Mouse (Mus musculus) liver, embryonic 11.5 days (tissue): ENCODE data around the gene Trappc2l. TPM values are rescaled to one million over a fixed set of nuclear protein-coding genes. Genes with fewer than 3 reads are reported as not detected.
A peak's percentile ranks its signal among the peaks of the same experiment; 100 is the strongest.

Source experiments
- ATAC-seq: fragments of 200-750 bp; cut with Nextera tagmentation; replicated peaks from 2 replicates; pipeline ENCODE4 v1.8.0; 2017; ENCODE audit warnings: moderate number of reproducible peaks, mild to moderate bottlenecking, moderate TSS enrichment, moderate library complexity; ENCODE audit not compliant: low FRiP score
- DNase-seq: peaks from one replicate; pipeline ENCODE4 v3.0.0-alpha.2; 2017; ENCODE audit warnings: low spot score
- H3K27ac ChIP-seq: fragments of 300-500 bp; sonication (generic); 2 replicates; pipeline ENCODE4 v1.5.1; 2014; ENCODE audit warnings: mild to moderate bottlenecking, low read depth, low read length, control low read depth
- H3K27me3 ChIP-seq: fragments of 300-500 bp; sonication (generic); replicated peaks from 2 replicates; pipeline ENCODE4 v1.6.1; 2014; ENCODE audit warnings: low read length, mixed read lengths; ENCODE audit not compliant: control insufficient read depth, insufficient read depth
- H3K36me3 ChIP-seq: fragments of 300-500 bp; sonication (generic); 2 replicates; pipeline ENCODE4 v1.6.1; 2014; ENCODE audit warnings: mild to moderate bottlenecking, low read length, moderate library complexity, mixed read lengths; ENCODE audit not compliant: control insufficient read depth, insufficient read depth
- H3K4me1 ChIP-seq: fragments of 300-500 bp; sonication (generic); replicated peaks from 2 replicates; pipeline ENCODE4 v1.6.1; 2014; ENCODE audit warnings: low read length, mixed read lengths; ENCODE audit not compliant: control insufficient read depth, insufficient read depth
- H3K4me2 ChIP-seq: fragments of 300-500 bp; sonication (generic); 2 replicates; pipeline ENCODE4 v1.6.1; 2014; ENCODE audit warnings: mild to moderate bottlenecking, control low read depth, moderate library complexity
- H3K4me3 ChIP-seq: fragments of 300-500 bp; sonication (generic); 2 replicates; pipeline ENCODE4 v1.5.1; 2014; ENCODE audit warnings: low read depth, low read length, control low read depth
- H3K9ac ChIP-seq: fragments of 300-500 bp; sonication (generic); 2 replicates; pipeline ENCODE4 v1.6.1; 2014; ENCODE audit warnings: low read depth, low read length, control low read depth
- H3K9me3 ChIP-seq: fragments of 300-500 bp; sonication (generic); 2 replicates; pipeline ENCODE4 v1.6.1; 2016; ENCODE audit warnings: low read length, inconsistent platforms, mixed read lengths; ENCODE audit not compliant: control insufficient read depth
- WGBS: fragments of 180-500 bp; shearing (Covaris S2); extraction: QIAGEN DNeasy Blood & Tissue Kit; methylation state at CpG from one replicate; pipeline ENCODE4 v1.1.7; 2014; 5-methylcytosine and 5-hydroxymethylcytosine counted together
- polyA plus RNA-seq: library from polyadenylated mRNA; unstranded; fragments of >200 nt; fragmentation: Nextera tagmentation; extraction: Ambion mirVana; gene quantifications from 2 replicates; pipeline ENCODE4 v1.2.1, GENCODE M21; 2014

Gene Trappc2l
- 40.3 and 44.6 TPM in 2 replicates for polyA plus RNA-seq

DNA sequence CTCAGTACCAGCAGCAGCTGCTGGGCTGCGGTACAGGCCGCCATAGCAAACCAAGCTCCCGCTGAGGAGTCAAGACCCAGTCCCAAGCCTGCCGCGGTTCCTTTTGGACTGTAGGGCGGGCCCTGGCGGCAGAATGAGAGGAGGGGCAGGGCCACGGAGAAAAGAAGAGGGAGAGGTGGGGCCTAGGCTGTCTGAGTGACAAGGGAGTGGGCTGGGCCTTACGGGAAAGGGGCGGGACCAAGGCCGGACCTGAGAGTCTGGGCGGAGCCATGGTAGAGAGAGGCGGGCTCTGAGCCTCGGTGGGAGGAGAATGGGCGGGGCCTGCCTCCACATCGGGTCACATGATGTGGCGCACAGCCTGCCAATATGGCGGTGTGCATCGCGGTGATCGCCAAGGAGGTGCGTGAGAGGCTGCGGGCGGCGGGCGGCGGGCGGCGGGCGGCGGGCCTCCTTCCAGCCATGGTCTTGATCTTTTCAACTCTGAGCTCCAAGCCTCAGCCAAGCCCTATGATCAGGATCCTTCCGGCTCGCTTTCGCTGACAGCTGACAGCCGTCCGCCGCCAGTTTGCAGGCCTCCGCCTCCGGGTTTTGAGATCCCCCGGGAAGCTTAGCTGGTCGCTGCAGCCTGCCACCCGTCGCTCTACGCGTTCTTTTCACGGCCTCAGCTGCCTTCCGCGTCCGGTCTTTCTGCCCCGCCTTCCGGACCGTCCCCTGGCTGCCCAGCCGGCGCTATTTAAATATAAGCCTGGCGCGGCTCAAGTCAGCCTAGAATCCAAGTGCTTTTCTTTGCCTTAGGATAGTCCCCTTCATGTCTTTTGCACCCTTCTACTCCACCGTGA is at the start of gene Trappc2l, which contains the start of gene Galns:
TSS of gene Trappc2l (plus strand) at position 346 of the 839 bp plus-strand sequence.
TSS of gene Galns (minus strand) at position 169 of the 839 bp plus-strand sequence.
- Histone ChIP-seq H3K4me1 (peaks cover 11% of the 10 kb centered on the region), H3K36me3 (no peaks in the 10 kb centered on the region), H3K4me2 (peak within 1 kb of the TSS; percentile 88), H3K4me3 (peak within 1 kb of the TSS; percentile 69), H3K9ac (peak within 1 kb of the TSS; percentile 74), H3K9me3 (no peaks in the 10 kb centered on the region), H3K27me3 (no peaks in the 10 kb centered on the region), H3K27ac (peak within 1 kb of the TSS; percentile 57)
- DNase-seq (peak; percentile 97), ATAC-seq (peak; percentile 96)
- WGBS: under 1% methylated on average over 57 of the region's 57 CpGs

GRCm38 (mm10) chr8:122564363-122565352 is 46.8 kb upstream of the Trappc2l start:
- ATAC-seq: no peak
- Histone ChIP-seq H3K9ac (no peak overlapping the region), H3K27me3 (no peaks in the 10 kb centered on the region), H3K9me3 (no peaks in the 10 kb centered on the region), H3K4me1 (peaks cover 23% of the 10 kb centered on the region), H3K36me3 (peaks cover 6% of the 10 kb centered on the region; the same call in 1 of the 2 replicates), H3K27ac (no peak overlapping the region), H3K4me3 (no peak overlapping the region), H3K4me2 (no peak overlapping the region)
- WGBS: 71% methylated on average over 25 of the region's 25 CpGs
- no peak for DNase-seq

DNA sequence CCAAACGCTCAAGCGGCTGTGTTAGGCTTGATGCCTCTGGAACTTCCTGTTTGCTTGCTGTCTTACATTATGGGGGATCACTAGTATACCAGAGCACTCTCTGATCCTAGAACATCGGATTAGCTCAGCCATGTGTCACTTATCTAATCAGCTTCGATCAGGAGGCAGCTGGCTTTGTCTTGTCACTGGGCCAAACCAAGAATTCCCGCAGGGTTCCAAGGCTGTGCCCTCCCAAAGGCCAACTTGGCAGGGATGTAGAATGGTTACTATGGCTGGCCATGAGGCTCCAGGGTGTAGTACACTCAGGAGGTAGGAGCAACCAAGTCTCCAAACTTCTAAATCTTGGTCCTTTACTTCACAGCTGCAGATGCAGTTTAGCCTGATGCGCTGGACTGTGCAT is 44.7 kb upstream of the Trappc2l start:
- peak overlapping the region; percentile 87 for H3K4me2 ChIP-seq
- H3K4me1 ChIP-seq: peaks cover 28% of the 10 kb centered on the region
- H3K36me3 ChIP-seq: peaks cover 27% of the 10 kb centered on the region
- H3K9me3 ChIP-seq: no peaks in the 10 kb centered on the region
- peak overlapping the region; percentile 99 for H3K4me3 ChIP-seq
- H3K27me3 ChIP-seq: no peaks in the 10 kb centered on the region
- no peak for ATAC-seq
- H3K9ac ChIP-seq: peak overlapping the region; percentile 99
- DNase-seq: no peak
- 22% methylated on average over 6 of the region's 6 CpGs for WGBS
- peak overlapping the region; percentile 98 for H3K27ac ChIP-seq

- Histone ChIP-seq H3K9ac (peak within 1 kb of the TSS; percentile 99), H3K4me1 (peaks cover 32% of the 10 kb centered on the region)
- under 1% methylated on average over 62 of the region's 62 CpGs for WGBS
Observed at GRCm38 (mm10) chr8:122567361-122568108, 43.9 kb upstream of the Trappc2l start, which contains the start of gene Cdt1. Gene Cdt1, plus strand, starts transcription at chr8:122568015.

DNA sequence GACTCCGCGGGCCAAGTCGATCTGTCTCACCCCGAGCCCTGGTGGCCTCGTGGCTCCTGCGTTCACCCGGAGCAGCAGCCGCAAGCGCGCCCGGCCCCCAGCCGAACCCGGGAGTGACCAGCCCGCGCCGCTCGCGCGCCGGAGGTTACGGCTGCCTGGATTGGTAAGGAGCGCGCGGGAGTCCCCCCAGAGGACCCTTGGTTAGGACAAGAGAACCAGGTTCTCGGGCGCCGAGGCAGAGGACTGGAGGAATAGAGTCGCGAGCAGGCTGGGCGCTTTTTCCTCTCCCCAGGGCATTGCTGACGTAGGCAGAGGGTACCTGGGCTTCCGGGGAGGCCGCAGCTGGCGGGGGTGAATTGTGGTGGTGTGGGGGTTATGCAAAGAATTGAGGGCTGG is 43.3 kb upstream of the Trappc2l start:
- peak overlapping the region; percentile 99 for H3K4me3 ChIP-seq
- peaks cover 37% of the 10 kb centered on the region for H3K4me1 ChIP-seq
- peak overlapping the region; percentile 98 for H3K27ac ChIP-seq
- DNase-seq (no peak), ATAC-seq (peak; percentile 19)
- H3K36me3 ChIP-seq: peaks cover 41% of the 10 kb centered on the region
- no peaks in the 10 kb centered on the region for H3K9me3 ChIP-seq
- under 1% methylated on average over 34 of the region's 34 CpGs for WGBS
- no peaks in the 10 kb centered on the region for H3K27me3 ChIP-seq
- H3K9ac ChIP-seq: peak overlapping the region; percentile 99
- peak overlapping the region; percentile 87 for H3K4me2 ChIP-seq

More at GRCm38 (mm10) chr8:122567361-122568108, 43.9 kb upstream of the Trappc2l start, which contains the start of gene Cdt1:
- peaks cover 35% of the 10 kb centered on the region for H3K36me3 ChIP-seq
- peak within 1 kb of the TSS; percentile 87 for H3K4me2 ChIP-seq
- ATAC-seq: peak; percentile 93
- peak within 1 kb of the TSS; percentile 98 for H3K27ac ChIP-seq
- H3K4me3 ChIP-seq: peak within 1 kb of the TSS; percentile 99
- H3K27me3 ChIP-seq: no peaks in the 10 kb centered on the region
- peak; percentile 98 for DNase-seq
- no peaks in the 10 kb centered on the region for H3K9me3 ChIP-seq

- ATAC-seq (no peak), DNase-seq (no peak)
- H3K4me1 ChIP-seq: peaks cover 43% of the 10 kb centered on the region
- peak overlapping the region; percentile 87 for H3K4me2 ChIP-seq
- H3K9ac ChIP-seq: peak overlapping the region; percentile 99
- WGBS: 13% methylated on average over 10 of the region's 10 CpGs
- peaks cover 41% of the 10 kb centered on the region for H3K36me3 ChIP-seq
- no peaks in the 10 kb centered on the region for H3K27me3 ChIP-seq
- H3K9me3 ChIP-seq: no peaks in the 10 kb centered on the region
- peak overlapping the region; percentile 98 for H3K27ac ChIP-seq
- peak overlapping the region; percentile 99 for H3K4me3 ChIP-seq
Observed at GRCm38 (mm10) chr8:122568881-122569309, 42.5 kb upstream of the Trappc2l start.

GRCm38 (mm10) chr8:122569329-122569728 is 42.1 kb upstream of the Trappc2l start:
- H3K9me3 ChIP-seq: no peaks in the 10 kb centered on the region
- H3K36me3 ChIP-seq: peaks cover 41% of the 10 kb centered on the region
- no peak for ATAC-seq
- H3K4me3 ChIP-seq: peak overlapping the region; percentile 99
- H3K4me2 ChIP-seq: peak overlapping the region; percentile 87
- H3K4me1 ChIP-seq: peaks cover 47% of the 10 kb centered on the region
- peak overlapping the region; percentile 99 for H3K9ac ChIP-seq
- no peaks in the 10 kb centered on the region for H3K27me3 ChIP-seq
- 61% methylated on average over 9 of the region's 9 CpGs for WGBS
- H3K27ac ChIP-seq: peak overlapping the region; percentile 98
- DNase-seq: no peak
